Mouse (Mus musculus): Measurements from ENCODE around the gene Tmem53.
"Not testable (repeated sequence)": the region's sequence is repeated elsewhere in the genome, so short reads cannot be mapped to it uniquely, and the experiment has no call there.

Tmem53 gene

GRCm38 (mm10) chr4:117250982-117251381, 769 bp upstream of the Tmem53 start:
- ATAC-seq (ENCODE audit: low TSS enrichment): no peak

- ATAC-seq (ENCODE audit: low TSS enrichment): no peak
Observed at GRCm38 (mm10) chr4:117252351-117252750, 600 bp downstream of the Tmem53 start.

DNA sequence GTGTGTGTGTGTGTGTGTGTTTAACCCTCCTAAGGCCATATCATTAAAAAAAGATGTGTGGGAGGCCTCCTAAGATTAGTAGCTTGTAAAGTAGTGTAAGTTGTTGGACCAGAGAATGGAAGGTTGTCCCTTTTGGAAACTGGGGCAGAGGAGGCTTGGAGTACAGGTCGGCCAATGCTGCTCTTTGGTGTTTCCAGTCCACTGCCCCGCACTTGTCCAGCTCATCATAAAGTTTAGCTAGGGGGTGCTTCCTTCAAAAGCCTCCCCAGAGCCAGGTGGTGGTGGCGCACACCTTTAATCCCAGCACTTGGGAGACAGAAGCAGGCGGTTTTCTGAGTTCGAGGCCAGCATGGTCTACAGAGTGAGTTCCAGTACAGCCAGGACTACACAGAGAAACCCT, 1.0 kb downstream of the Tmem53 start:
- ATAC-seq (ENCODE audit: low TSS enrichment): no peak

- ATAC-seq (ENCODE audit: low TSS enrichment): no peak
Observed at GRCm38 (mm10) chr4:117253218-117254016, 1.7 kb downstream of the Tmem53 start.

- ATAC-seq (ENCODE audit: low TSS enrichment): no peak
Observed at GRCm38 (mm10) chr4:117254017-117254627, 2.4 kb downstream of the Tmem53 start.

GRCm38 (mm10) chr4:117254672-117255071, 2.9 kb downstream of the Tmem53 start:
- no peak for ATAC-seq (ENCODE audit: low TSS enrichment)

- not testable (repeated sequence) for ATAC-seq (ENCODE audit: low TSS enrichment)
Observed at GRCm38 (mm10) chr4:117259909-117260308, 8.2 kb downstream of the Tmem53 start.

GRCm38 (mm10) chr4:117261222-117261621, 9.5 kb downstream of the Tmem53 start:
- no peak for ATAC-seq (ENCODE audit: low TSS enrichment)

- no peak for ATAC-seq (ENCODE audit: low TSS enrichment)
Observed at GRCm38 (mm10) chr4:117262101-117262913, 10.6 kb downstream of the Tmem53 start.

DNA sequence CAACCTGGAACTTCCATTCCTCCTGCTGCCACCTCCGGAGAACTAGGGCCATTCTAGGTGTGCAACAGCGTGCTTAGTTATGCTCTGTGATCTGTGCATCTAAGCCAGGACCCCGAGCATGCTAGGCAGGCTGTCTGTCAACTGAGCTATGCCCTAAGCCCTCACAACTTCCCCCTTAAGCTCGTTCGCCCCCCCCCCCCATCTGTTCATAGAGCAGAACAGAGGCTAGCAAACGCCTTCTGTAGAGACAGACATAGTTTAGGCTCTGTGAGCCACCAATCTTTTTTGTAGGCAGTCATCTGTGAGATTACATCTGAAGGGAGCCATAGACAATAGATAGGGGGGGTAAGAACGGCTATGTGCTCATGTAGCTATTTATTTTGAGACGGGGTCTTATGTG, 11.2 kb downstream of the Tmem53 start:
- no peak for ATAC-seq (ENCODE audit: low TSS enrichment)

DNA sequence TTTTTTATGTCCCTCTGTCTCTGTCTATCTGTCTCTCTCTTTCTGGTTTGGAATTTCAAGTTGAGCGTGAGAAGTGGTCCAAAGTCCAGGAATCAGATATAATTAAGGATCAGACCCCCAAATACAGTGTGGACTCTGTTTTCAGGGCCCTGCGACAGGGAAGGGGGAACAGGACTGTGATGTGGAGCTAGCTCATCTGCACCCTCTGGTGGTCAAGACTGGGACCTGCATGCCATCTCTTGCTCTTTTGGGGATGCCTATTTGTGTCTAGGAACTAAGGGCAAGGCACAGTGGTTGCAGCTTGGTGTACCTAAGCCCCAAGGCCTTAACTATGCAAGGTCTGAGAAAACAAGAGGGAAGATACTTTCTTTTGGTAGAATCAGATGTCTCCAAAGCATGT, 15.5 kb downstream of the Tmem53 start:
- ATAC-seq (ENCODE audit: low TSS enrichment): peak; percentile 59

GRCm38 (mm10) chr4:117267831-117268437, 16.2 kb downstream of the Tmem53 start:
- ATAC-seq (ENCODE audit: low TSS enrichment): no peak

DNA sequence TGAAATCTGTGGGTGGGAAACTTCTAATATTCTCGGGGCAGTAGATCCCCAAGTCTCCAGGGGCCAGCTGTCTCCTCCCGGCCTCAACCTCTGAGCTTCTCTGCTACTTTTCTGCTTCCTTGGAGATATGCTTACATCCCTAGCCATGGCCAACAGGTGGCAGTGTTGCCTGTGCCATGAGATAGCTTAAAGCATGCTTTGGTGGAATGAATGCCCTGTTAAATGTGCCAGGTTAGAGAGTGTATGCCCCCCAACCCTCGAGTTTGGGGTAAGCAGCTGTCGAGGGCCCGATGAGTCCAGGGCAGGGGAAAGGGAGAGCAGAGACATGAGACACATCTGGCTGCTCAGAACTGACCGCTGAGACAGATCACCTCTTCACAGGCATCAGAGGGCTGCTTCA, 18.5 kb downstream of the Tmem53 start:
- peak; percentile 75 for ATAC-seq (ENCODE audit: low TSS enrichment)

GRCm38 (mm10) chr4:117272459-117272858, 20.7 kb downstream of the Tmem53 start:
- ATAC-seq (ENCODE audit: low TSS enrichment): no peak

DNA sequence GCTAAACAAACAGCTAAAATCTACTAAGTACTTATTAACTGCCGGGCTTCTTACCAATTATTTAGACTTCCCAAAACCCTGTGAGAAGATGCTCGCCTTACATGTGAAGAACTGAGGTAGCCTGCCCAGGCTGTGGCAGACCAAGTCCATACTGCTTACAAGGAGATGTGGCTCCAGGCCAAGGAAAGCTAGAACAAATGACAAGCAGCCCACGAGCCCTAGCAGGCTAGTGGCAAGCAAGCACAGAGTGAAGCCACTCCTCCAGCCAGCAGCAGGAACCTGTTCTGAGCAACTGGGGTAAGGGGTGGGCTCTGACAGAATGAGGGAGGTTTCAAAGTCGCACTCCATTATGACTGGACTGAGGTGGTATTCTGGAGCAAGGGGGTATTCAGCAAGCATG, 23.0 kb downstream of the Tmem53 start:
- ATAC-seq (ENCODE audit: low TSS enrichment): no peak

GRCm38 (mm10) chr4:117276281-117276711, 24.5 kb downstream of the Tmem53 start:
- ATAC-seq (ENCODE audit: low TSS enrichment): no peak

DNA sequence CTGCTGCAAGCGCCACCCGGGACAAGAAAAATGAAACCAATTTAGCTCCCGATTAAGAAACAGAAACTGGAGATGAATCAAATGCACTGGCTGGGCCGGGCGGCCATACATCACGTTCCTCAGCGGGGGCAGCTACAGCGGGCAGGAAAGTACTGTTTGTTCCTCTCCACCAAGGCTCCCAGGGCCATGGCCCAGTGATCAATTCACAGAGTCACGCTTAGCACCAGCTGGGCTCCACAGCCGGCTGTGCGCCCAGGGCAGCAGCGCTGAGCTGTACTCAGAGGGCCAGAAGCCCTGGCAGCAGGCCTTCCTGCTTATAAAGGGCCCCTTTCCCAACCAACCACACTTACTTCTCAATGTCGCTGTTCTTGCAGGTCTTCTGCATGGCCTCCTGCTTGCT, 25.3 kb downstream of the Tmem53 start:
- peak; percentile 41; the same call in 1 of the 2 replicates for ATAC-seq (ENCODE audit: low TSS enrichment)

DNA sequence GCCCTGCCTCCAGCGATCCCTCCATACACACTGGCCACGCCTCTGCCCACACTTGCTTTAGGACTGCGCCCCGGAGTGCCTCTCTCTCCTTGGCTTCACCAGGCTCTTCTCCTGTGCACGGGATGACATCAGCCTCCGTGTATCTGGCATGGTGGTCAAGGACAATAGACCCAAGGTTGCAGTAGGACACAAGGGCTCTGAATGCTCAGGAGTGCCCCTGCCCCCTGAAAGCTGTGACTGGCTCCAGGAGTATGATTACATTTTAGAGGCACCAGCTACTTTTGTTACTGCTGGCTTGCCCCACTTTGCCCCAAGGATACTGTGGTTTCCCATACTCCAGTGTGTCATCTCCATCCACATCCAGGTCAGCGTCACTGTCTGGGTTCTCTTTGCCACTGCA, 25.9 kb downstream of the Tmem53 start:
- ATAC-seq (ENCODE audit: low TSS enrichment): no peak

DNA sequence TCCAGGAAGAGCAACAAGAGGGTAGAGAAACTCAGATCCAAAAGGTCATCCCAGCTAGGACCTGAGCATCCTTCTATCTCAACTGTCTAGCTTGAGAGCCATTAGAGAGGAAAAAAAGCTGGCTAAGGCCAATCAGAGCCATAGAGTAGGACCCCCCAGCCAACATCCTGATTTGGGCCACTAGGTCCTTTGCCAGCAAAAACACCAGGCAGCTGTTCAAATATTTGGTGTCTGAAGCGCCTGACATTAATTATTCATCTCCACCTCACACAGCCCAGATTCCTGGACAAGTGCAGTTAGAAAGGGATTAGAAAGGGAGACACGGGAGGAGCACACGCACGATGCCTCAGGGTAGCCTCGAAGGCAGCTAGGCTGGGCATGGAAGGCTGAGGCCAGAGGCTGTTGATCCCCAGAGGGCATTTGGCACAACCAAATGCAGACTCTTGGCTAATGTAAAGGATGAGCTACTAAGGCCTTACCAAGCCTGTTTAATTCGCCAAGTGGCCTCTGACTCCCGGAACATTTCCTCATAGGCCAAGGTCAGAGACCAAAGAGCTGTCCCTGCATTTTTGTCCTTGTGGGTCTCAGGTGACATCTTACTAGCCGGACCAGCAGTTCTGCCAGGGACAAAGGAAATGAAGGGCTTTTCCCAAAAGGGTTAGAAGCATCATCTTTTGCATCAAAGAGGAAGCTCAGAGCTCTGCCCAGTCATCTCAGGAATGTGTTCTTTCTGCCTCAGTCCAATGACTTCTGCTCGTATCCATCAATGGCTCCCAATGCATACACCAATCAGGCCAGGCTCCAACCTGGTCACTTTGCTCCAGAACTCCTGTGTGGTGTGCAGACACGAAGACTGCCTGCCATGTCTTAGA, 26.9 kb downstream of the Tmem53 start:
- no peak for ATAC-seq (ENCODE audit: low TSS enrichment)

DNA sequence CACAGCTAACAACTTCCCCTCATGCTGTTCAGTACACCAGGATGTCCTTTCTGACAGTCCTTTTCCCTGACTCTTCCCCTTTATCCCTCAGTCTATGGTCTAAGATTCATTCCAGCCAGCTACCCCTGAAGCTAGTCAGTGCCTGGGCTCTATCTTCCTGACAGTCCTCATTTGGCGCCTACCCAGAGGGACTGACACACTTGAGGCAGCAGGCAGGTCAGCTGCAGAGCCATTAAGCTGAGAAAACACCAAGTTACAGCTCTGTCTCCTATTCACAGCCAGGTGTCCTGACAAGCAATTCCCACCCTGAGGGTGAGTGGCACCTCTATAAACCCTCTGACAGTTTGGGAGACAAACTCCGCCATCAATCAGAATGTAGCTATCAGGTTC, 27.5 kb downstream of the Tmem53 start:
- no peak for ATAC-seq (ENCODE audit: low TSS enrichment)

GRCm38 (mm10) chr4:117280397-117280930, 28.7 kb downstream of the Tmem53 start:
- ATAC-seq (ENCODE audit: low TSS enrichment): no peak
